Mouse (Mus musculus) frontal cortex, postnatal 14 days (tissue): ENCODE measurements around the gene Zfp82.

Experiments
- DNase-seq, 2 experiments: peaks; one replicate each; pipeline ENCODE4 v3.0.0; 2022; ENCODE audit warnings: low spot score in 2 of 2

Gene Zfp82

GRCm38 (mm10) chr7:30048126-30048525 lies 24.6 kb downstream of the Zfp82 start:
- no peak for DNase-seq

- DNase-seq: no peak
These were observed 28.3 kb downstream of the Zfp82 start for GRCm38 (mm10) chr7:30044354-30044753.

- DNase-seq: no peak
These were observed 38.4 kb downstream of the Zfp82 start for GRCm38 (mm10) chr7:30034331-30034730.

- no peak for DNase-seq
These were observed 41.3 kb downstream of the Zfp82 start for GRCm38 (mm10) chr7:30031379-30031778.

- no peak for DNase-seq
These were observed 42.0 kb downstream of the Zfp82 start for GRCm38 (mm10) chr7:30030677-30031076.

- no peak for DNase-seq
These were observed 44.1 kb downstream of the Zfp82 start for GRCm38 (mm10) chr7:30028572-30028971.

- no peak for DNase-seq
These were observed 45.4 kb downstream of the Zfp82 start for GRCm38 (mm10) chr7:30027331-30027730.

- no peak for DNase-seq
These were observed 47.3 kb downstream of the Zfp82 start for GRCm38 (mm10) chr7:30025358-30025757.

GRCm38 (mm10) chr7:30023800-30024199 lies 48.9 kb downstream of the Zfp82 start:
- no peak for DNase-seq

GRCm38 (mm10) chr7:30023324-30023723 lies 49.4 kb downstream of the Zfp82 start:
- no peak for DNase-seq

- DNase-seq: no peak
These were observed 53.2 kb downstream of the Zfp82 start for GRCm38 (mm10) chr7:30019543-30019942.

- no peak for DNase-seq
These were observed 55.5 kb downstream of the Zfp82 start for GRCm38 (mm10) chr7:30017226-30017625.

- DNase-seq: peak in 1 of 2 experiments; percentile 50
These were observed 59.7 kb downstream of the Zfp82 start for GRCm38 (mm10) chr7:30012956-30013363.

- DNase-seq: no peak
These were observed 62.0 kb downstream of the Zfp82 start for GRCm38 (mm10) chr7:30010551-30011195.

GRCm38 (mm10) chr7:30009321-30010085 lies 63.2 kb downstream of the Zfp82 start:
- peak; percentile 28 to 31 for DNase-seq

- no peak for DNase-seq
These were observed 64.5 kb downstream of the Zfp82 start for GRCm38 (mm10) chr7:30008020-30008690.

- no peak for DNase-seq
These were observed 65.1 kb downstream of the Zfp82 start for GRCm38 (mm10) chr7:30007601-30008000.
